Mouse (Mus musculus) ES-E14 (cell line): ENCODE results near the gene Patz1.

Experiments used
- MAFK ChIP-seq: IDR thresholded peaks from 2 replicates; pipeline ENCODE4 v1.6.1; 2014; ENCODE audit warnings: mild to moderate bottlenecking, low read depth, low read length, inconsistent platforms; ENCODE audit not compliant: insufficient read depth
- ZC3H11A ChIP-seq: IDR thresholded peaks from 2 replicates; pipeline ENCODE4 v1.6.1; 2012; ENCODE audit warnings: low read depth, mild to moderate bottlenecking, inconsistent platforms, low read length, borderline replicate concordance

DNA sequence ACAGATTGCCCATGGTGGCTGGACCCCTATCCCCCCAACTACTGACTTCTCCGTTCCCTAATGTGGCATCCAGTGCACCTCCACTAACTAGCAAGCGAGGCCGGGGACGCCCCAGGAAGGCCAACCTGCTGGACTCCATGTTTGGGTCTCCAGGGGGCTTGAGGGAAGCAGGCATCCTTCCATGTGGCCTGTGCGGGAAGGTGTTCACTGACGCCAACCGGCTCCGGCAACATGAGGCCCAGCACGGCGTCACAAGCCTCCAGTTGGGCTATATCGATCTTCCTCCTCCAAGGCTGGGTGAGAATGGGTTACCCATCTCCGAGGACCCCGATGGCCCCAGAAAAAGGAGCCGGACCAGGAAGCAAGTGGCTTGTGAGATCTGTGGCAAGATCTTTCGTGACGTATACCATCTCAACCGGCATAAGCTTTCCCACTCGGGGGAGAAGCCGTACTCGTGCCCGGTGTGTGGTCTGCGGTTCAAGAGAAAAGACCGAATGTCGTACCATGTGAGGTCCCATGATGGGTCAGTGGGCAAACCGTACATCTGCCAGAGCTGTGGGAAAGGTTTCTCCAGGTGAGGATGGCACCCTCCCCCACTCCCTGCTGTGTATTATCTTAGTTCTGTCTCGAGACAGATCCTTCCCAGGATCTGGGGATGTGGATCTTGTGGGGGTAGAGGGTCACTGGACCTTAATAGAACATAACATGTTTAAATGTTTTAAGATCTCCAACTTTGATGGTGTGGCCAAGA, 2.8 kb downstream of the Patz1 start:
- TF ChIP-seq ZC3H11A: no peak
- TF ChIP-seq MAFK: no peak
